Mouse (Mus musculus) MEL (cell line): ENCODE measurements around the gene Rab11fip4. TPM values are rescaled to one million over a fixed set of nuclear protein-coding genes. Genes with fewer than 3 reads are reported as not detected.
A peak's percentile ranks its signal among the peaks of the same experiment; 100 is the strongest.

ENCODE experiments used
- DNase-seq: peaks from one replicate; pipeline ENCODE4 v3.0.0; 2011; ENCODE audit warnings: low read depth, low spot score
- H3K27ac ChIP-seq: 2 replicates; pipeline ENCODE4 v1.5.1; 2012; ENCODE audit warnings: low read depth, mild to moderate bottlenecking, control low read depth, low read length, moderate library complexity; ENCODE audit not compliant: control insufficient read depth
- H3K27me3 ChIP-seq, 2 experiments: fragments of 150-350 bp in 1 of 2; sonication (generic) in 1 of 2; 2 replicates each; pipeline ENCODE4 v1.6.1; 2012; ENCODE audit warnings: low read length in 2 of 2, mild to moderate bottlenecking in 2 of 2, improper control_type of control experiment in 1 of 2, moderate library complexity in 1 of 2; ENCODE audit not compliant: insufficient read depth in 2 of 2, control insufficient read depth in 1 of 2
- H3K36me3 ChIP-seq, 2 experiments: 2 replicates each; pipeline ENCODE4 v1.6.1; 2012 to 2014; ENCODE audit warnings: low read length in 2 of 2, improper control_type of control experiment in 1 of 2, inconsistent platforms in 1 of 2, mild to moderate bottlenecking in 1 of 2; ENCODE audit not compliant: insufficient read depth in 2 of 2, control insufficient read depth in 1 of 2
- H3K4me1 ChIP-seq, 2 experiments: fragments of 150-350 bp in 1 of 2; sonication (generic) in 1 of 2; 2 replicates each; pipeline ENCODE4 v1.6.1; 2012; ENCODE audit warnings: low read length in 2 of 2, improper control_type of control experiment in 1 of 2, mild to moderate bottlenecking in 1 of 2; ENCODE audit not compliant: insufficient read depth in 2 of 2, control insufficient read depth in 1 of 2
- H3K4me3 ChIP-seq, 2 experiments: fragments of 150-350 bp in 1 of 2; sonication (generic) in 1 of 2; 2 replicates each; pipeline ENCODE4 v1.5.1; 2012; ENCODE audit warnings: low read depth in 2 of 2, low read length in 2 of 2, mild to moderate bottlenecking in 2 of 2, moderate library complexity in 2 of 2, control low read depth in 1 of 2, improper control_type of control experiment in 1 of 2; ENCODE audit not compliant: control insufficient read depth in 1 of 2, insufficient read depth in 1 of 2
- H3K79me2 ChIP-seq: 2 replicates; pipeline ENCODE4 v1.6.1; 2012; ENCODE audit warnings: mild to moderate bottlenecking, low read length, moderate library complexity; ENCODE audit not compliant: control insufficient read depth, poor library complexity, insufficient read depth
- H3K9ac ChIP-seq: 2 replicates; pipeline ENCODE4 v1.6.1; 2012; ENCODE audit warnings: low read depth, mild to moderate bottlenecking, control low read depth, low read length, moderate library complexity; ENCODE audit not compliant: control insufficient read depth, poor library complexity, severe bottlenecking
- H3K9me3 ChIP-seq: fragments of 150-350 bp; sonication (generic); replicated peaks from 2 replicates; pipeline ENCODE4 v1.6.1; 2012; ENCODE audit warnings: mild to moderate bottlenecking, low read length, improper control_type of control experiment, moderate library complexity; ENCODE audit not compliant: insufficient read depth
- CHD1 ChIP-seq: IDR thresholded peaks from 2 replicates; pipeline ENCODE4 v1.6.1; 2012; ENCODE audit warnings: low read depth, mild to moderate bottlenecking, inconsistent platforms, low read length, improper control_type of control experiment
- CHD2 ChIP-seq: IDR thresholded peaks from 2 replicates; pipeline ENCODE4 v1.6.1; 2011; ENCODE audit warnings: low read length, improper control_type of control experiment
- ELF1 ChIP-seq: IDR thresholded peaks from 2 replicates; pipeline ENCODE4 v1.6.1; 2014; ENCODE audit warnings: low read depth, mild to moderate bottlenecking, inconsistent platforms, low read length, improper control_type of control experiment, moderate library complexity
- EP300 ChIP-seq, 2 experiments: IDR thresholded peaks; 2 replicates each; pipeline ENCODE4 v1.6.1; 2011; ENCODE audit warnings: improper control_type of control experiment in 2 of 2, low read length in 2 of 2, low read depth in 1 of 2, mild to moderate bottlenecking in 1 of 2
- GATA1 ChIP-seq: IDR thresholded peaks from 2 replicates; pipeline ENCODE4 v1.6.1; 2011; ENCODE audit warnings: low read depth, low read length, improper control_type of control experiment
- HCFC1 ChIP-seq: IDR thresholded peaks from 2 replicates; pipeline ENCODE4 v1.6.1; 2012; ENCODE audit warnings: low read depth, mild to moderate bottlenecking, inconsistent platforms, low read length, improper control_type of control experiment, moderate library complexity
- MAX ChIP-seq: IDR thresholded peaks from 2 replicates; pipeline ENCODE4 v1.6.1; 2011; ENCODE audit warnings: low read length, improper control_type of control experiment
- MAZ ChIP-seq: IDR thresholded peaks from 2 replicates; pipeline ENCODE4 v1.6.1; 2012; ENCODE audit warnings: low read depth, mild to moderate bottlenecking, inconsistent platforms, low read length, improper control_type of control experiment
- MXI1 ChIP-seq: IDR thresholded peaks from 2 replicates; pipeline ENCODE4 v1.6.1; 2011; ENCODE audit warnings: mild to moderate bottlenecking, low read depth, low read length, improper control_type of control experiment
- MYB ChIP-seq: IDR thresholded peaks from 2 replicates; pipeline ENCODE4 v1.6.1; 2011; ENCODE audit warnings: mild to moderate bottlenecking, low read depth, low read length, improper control_type of control experiment
- SIN3A ChIP-seq: IDR thresholded peaks from 2 replicates; pipeline ENCODE4 v1.6.1; 2012; ENCODE audit warnings: low read length, improper control_type of control experiment, inconsistent platforms
- TAL1 ChIP-seq: IDR thresholded peaks from 2 replicates; pipeline ENCODE4 v1.6.1; 2012; ENCODE audit warnings: mild to moderate bottlenecking, inconsistent platforms, low read length, moderate library complexity, mixed read lengths
- TBP ChIP-seq: IDR thresholded peaks from 2 replicates; pipeline ENCODE4 v1.8.0; 2011; ENCODE audit warnings: low read depth, low read length, improper control_type of control experiment
- TCF12 ChIP-seq: IDR thresholded peaks from 2 replicates; pipeline ENCODE4 v1.6.1; 2014; ENCODE audit warnings: low read depth, mild to moderate bottlenecking, inconsistent platforms, low read length, improper control_type of control experiment, moderate library complexity
- UBTF ChIP-seq: IDR thresholded peaks from 2 replicates; pipeline ENCODE4 v1.6.1; 2012; ENCODE audit warnings: low read depth, mild to moderate bottlenecking, inconsistent platforms, low read length, improper control_type of control experiment, moderate library complexity, borderline replicate concordance; ENCODE audit not compliant: insufficient read depth
- USF2 ChIP-seq, 2 experiments: IDR thresholded peaks; 2 replicates each; pipeline ENCODE4 v1.6.1; 2011 to 2012; ENCODE audit warnings: improper control_type of control experiment in 2 of 2, low read length in 2 of 2, borderline replicate concordance in 1 of 2, inconsistent platforms in 1 of 2, low read depth in 1 of 2, mild to moderate bottlenecking in 1 of 2; ENCODE audit not compliant: insufficient read depth in 1 of 2
- ZKSCAN1 ChIP-seq: IDR thresholded peaks from 2 replicates; pipeline ENCODE4 v1.6.1; 2012; ENCODE audit warnings: low read depth, mild to moderate bottlenecking, inconsistent platforms, low read length, improper control_type of control experiment, moderate library complexity
- ZMIZ1 ChIP-seq: IDR thresholded peaks from 2 replicates; pipeline ENCODE4 v1.6.1; 2012; ENCODE audit warnings: low read depth, mild to moderate bottlenecking, inconsistent platforms, low read length, improper control_type of control experiment, moderate library complexity
- ZNF384 ChIP-seq: IDR thresholded peaks from 2 replicates; pipeline ENCODE4 v1.6.1; 2012; ENCODE audit warnings: low read depth, mild to moderate bottlenecking, inconsistent platforms, low read length, improper control_type of control experiment
- polyA plus RNA-seq, 2 experiments: library from polyadenylated mRNA; stranded (reverse) in 1 of 2; unstranded in 1 of 2; fragments of >175 nt in 1 of 2; fragments of >200 nt in 1 of 2; gene quantifications; 2 replicates each; pipeline versions ENCODE4 v1.2.1 to v1.2.4; 2012; ENCODE audit warnings: low replicate concordance in 2 of 2, low read depth in 1 of 2; ENCODE audit not compliant: insufficient read length in 2 of 2, insufficient read depth in 1 of 2, missing spikeins in 1 of 2
- total RNA-seq: library from RNA; depleted of rRNA; stranded (reverse); fragments of 300-350 nt; gene quantifications from 2 replicates; pipeline ENCODE4 v1.2.3, GENCODE M21; 2012

Rab11fip4 gene
- total and polyA plus RNA-seq, 3 experiments, result under 0.01 to 0.03 TPM; not detected in 1

GRCm38 (mm10) chr11:79663570-79663969 lies 72.6 kb downstream of the Rab11fip4 start (continued):
- TF ChIP-seq USF2 (IDR thresholded peaks at IDR 0.05; ENCODE audit: borderline replicate concordance in 1 of 2, insufficient read depth in 1 of 2, low read depth in 1 of 2, low read length in 2 of 2), result 0 out of 4 replicates have a peak, but pooled peaks of 1 of the 2 experiments have one; percentile 55
- TF ChIP-seq ELF1, result no peak
- TF ChIP-seq TBP, result no peak
- no peak for TF ChIP-seq UBTF
- TF ChIP-seq ZKSCAN1, result no peak
- TF ChIP-seq MXI1, result no peak
- TF ChIP-seq TAL1, result peak; percentile 67
- TF ChIP-seq MAX, result peak; percentile 91
- TF ChIP-seq MYB, result no peak
- TF ChIP-seq CHD2, result no peak
- TF ChIP-seq MAZ, result no peak
- no peak for TF ChIP-seq ZMIZ1
- peak; percentile 57 to 61 for TF ChIP-seq EP300 (IDR thresholded peaks at IDR 0.05; ENCODE audit: low read depth in 1 of 2, low read length in 2 of 2)
- TF ChIP-seq HCFC1, result no peak
- peak; percentile 63 for TF ChIP-seq TCF12
- 0 out of 2 replicates have a peak, but pooled peaks have one; percentile 24 for TF ChIP-seq SIN3A

- Histone ChIP-seq H3K4me1 (peaks cover 0 to 5% of the 10 kb centered on the region in 2 experiments; a peak in 2 of 4 replicates), H3K27me3 (no peaks in the 10 kb centered on the region), H3K9ac (no peak overlapping the region), H3K4me3 (no peak overlapping the region), H3K27ac (no peak overlapping the region), H3K79me2 (no peaks in the 10 kb centered on the region), H3K9me3 (no peaks in the 10 kb centered on the region), H3K36me3 (no peaks in the 10 kb centered on the region)
- DNase-seq, result no peak
- TF ChIP-seq ZKSCAN1, result no peak
- no peak for TF ChIP-seq TCF12
- no peak for TF ChIP-seq USF2 (IDR thresholded peaks at IDR 0.05; ENCODE audit: borderline replicate concordance in 1 of 2, insufficient read depth in 1 of 2, low read depth in 1 of 2, low read length in 2 of 2)
Observed at GRCm38 (mm10) chr11:79666544-79666943, 75.5 kb downstream of the Rab11fip4 start.

- no peak for DNase-seq
- no peak overlapping the region for H3K27ac ChIP-seq
- H3K9ac ChIP-seq, result no peak overlapping the region
- H3K79me2 ChIP-seq, result no peaks in the 10 kb centered on the region
- no peaks in the 10 kb centered on the region for H3K9me3 ChIP-seq
- H3K4me1 ChIP-seq, result no peaks in the 10 kb centered on the region
- no peaks in the 10 kb centered on the region; a peak in 1 of 4 replicates for H3K27me3 ChIP-seq
- H3K36me3 ChIP-seq, result no peaks in the 10 kb centered on the region
- no peak overlapping the region for H3K4me3 ChIP-seq
- no peak for TF ChIP-seq ZNF384
- TF ChIP-seq MXI1, result no peak
- no peak for TF ChIP-seq CHD1
- TF ChIP-seq GATA1, result no peak
- no peak for TF ChIP-seq UBTF
Observed at GRCm38 (mm10) chr11:79669210-79669609, 78.2 kb downstream of the Rab11fip4 start.
